Mouse (Mus musculus) forebrain, embryonic 11.5 days (tissue): ENCODE measurements at regions not wholly inside any gene's neighbourhood (a gene's known extent, or its start where the extent isn't known, plus 50 kb on each side); places are given as distances from the start of the nearest gene placed in this dataset.
A peak's percentile ranks its signal among the peaks of the same experiment; 100 is the strongest.

Source experiments
- ATAC-seq: fragments of 200-750 bp; cut with Nextera tagmentation; replicated peaks from 2 replicates; pipeline ENCODE4 v1.8.0; 2017; ENCODE audit warnings: moderate TSS enrichment; ENCODE audit not compliant: low FRiP score
- DNase-seq: peaks from one replicate; pipeline ENCODE4 v3.0.0-alpha.2; 2017; ENCODE audit warnings: low spot score
- H3K27ac ChIP-seq: fragments of 300-500 bp; sonication (generic); 2 replicates; pipeline ENCODE4 v1.5.1; 2014; ENCODE audit warnings: low read depth, low read length
- H3K27me3 ChIP-seq: fragments of 300-500 bp; sonication (generic); 2 replicates; pipeline ENCODE4 v1.6.1; 2014; ENCODE audit warnings: mild to moderate bottlenecking, low read length, mixed read lengths; ENCODE audit not compliant: control insufficient read depth, insufficient read depth
- H3K36me3 ChIP-seq: fragments of 300-500 bp; sonication (generic); 2 replicates; pipeline ENCODE4 v1.6.1; 2014; ENCODE audit warnings: mild to moderate bottlenecking, low read length, moderate library complexity, mixed read lengths; ENCODE audit not compliant: control insufficient read depth, insufficient read depth
- H3K4me1 ChIP-seq: fragments of 300-500 bp; sonication (generic); replicated peaks from 2 replicates; pipeline ENCODE4 v1.6.1; 2014; ENCODE audit warnings: low read length, mixed read lengths; ENCODE audit not compliant: control insufficient read depth, insufficient read depth
- H3K4me2 ChIP-seq: fragments of 300-500 bp; sonication (generic); 2 replicates; pipeline ENCODE4 v1.6.1; 2014; ENCODE audit warnings: low read depth, mild to moderate bottlenecking, low read length, moderate library complexity, mixed read lengths; ENCODE audit not compliant: severe bottlenecking
- H3K4me3 ChIP-seq: fragments of 300-500 bp; sonication (generic); 2 replicates; pipeline ENCODE4 v1.5.1; 2014; ENCODE audit warnings: low read depth, low read length
- H3K9ac ChIP-seq: fragments of 300-500 bp; sonication (generic); 2 replicates; pipeline ENCODE4 v1.6.1; 2014; ENCODE audit warnings: low read length
- H3K9me3 ChIP-seq: fragments of 300-500 bp; sonication (generic); 2 replicates; pipeline ENCODE4 v1.6.1; 2016; ENCODE audit warnings: low read length, mixed read lengths; ENCODE audit not compliant: control insufficient read depth
- WGBS: fragments of 180-500 bp; shearing (Covaris S2); extraction: QIAGEN DNeasy Blood & Tissue Kit; methylation state at CpG from one replicate; pipeline ENCODE4 v1.1.7; 2014; 5-methylcytosine and 5-hydroxymethylcytosine counted together

DNA sequence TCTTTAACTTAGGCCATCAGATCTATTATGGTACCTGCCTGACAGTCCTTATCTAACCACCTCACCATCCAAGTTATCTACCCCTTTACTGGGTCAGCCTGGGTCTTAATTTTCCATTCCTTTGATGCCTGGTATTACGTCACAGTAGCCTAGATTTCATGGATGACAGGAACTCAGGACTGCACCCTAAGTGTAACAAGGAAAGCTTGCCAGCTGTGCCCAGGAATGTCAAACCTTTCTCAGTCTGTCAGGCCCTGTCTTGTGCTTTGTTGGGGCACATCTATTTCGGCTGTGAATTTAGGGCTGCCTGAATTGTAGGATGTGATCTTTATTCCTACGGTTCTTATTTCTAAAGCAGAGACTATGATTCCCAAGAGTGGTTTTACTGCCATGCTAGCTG, 94.6 kb upstream of the Arhgap5 start:
- H3K36me3 ChIP-seq: no peaks in the 10 kb centered on the region
- H3K4me3 ChIP-seq: no peak overlapping the region
- no peak overlapping the region for H3K27ac ChIP-seq
- H3K9ac ChIP-seq: no peak overlapping the region
- H3K27me3 ChIP-seq: no peaks in the 10 kb centered on the region
- H3K4me1 ChIP-seq: no peaks in the 10 kb centered on the region; the same call in 1 of the 2 replicates
- no peaks in the 10 kb centered on the region for H3K9me3 ChIP-seq
- ATAC-seq (no peak), DNase-seq (peak; percentile 5)
- no peak overlapping the region for H3K4me2 ChIP-seq
- 93% methylated on average over 3 of the region's 3 CpGs for WGBS

DNA sequence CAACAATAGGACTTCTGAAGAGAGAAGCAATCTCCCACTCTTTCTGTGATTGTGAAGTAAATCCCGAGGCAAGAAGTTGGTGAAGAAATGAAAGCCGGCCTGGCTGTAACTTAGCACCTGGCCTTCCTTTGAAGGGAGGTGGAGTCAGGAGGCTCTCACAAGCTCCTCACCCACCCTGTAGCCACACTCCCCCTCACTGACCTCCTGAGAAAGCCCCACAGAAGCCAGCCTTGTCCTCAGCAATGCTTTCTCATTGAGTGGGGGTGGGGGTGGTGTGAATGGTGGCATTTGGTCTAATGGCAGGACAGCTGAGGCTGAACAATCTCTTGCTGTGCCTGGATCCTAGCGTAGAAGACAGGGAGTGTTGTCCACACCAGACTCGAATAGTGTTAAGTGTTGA, 91.6 kb upstream of the Arhgap5 start:
- WGBS: 79% methylated on average over 4 of the region's 4 CpGs
- DNase-seq (peak; percentile 46), ATAC-seq (no peak)
- H3K4me1 ChIP-seq: no peaks in the 10 kb centered on the region; the same call in 1 of the 2 replicates
- no peak overlapping the region for H3K9ac ChIP-seq
- no peaks in the 10 kb centered on the region for H3K9me3 ChIP-seq
- H3K4me3 ChIP-seq: no peak overlapping the region
- H3K27me3 ChIP-seq: no peaks in the 10 kb centered on the region
- no peak overlapping the region for H3K27ac ChIP-seq
- H3K36me3 ChIP-seq: no peaks in the 10 kb centered on the region
- H3K4me2 ChIP-seq: no peak overlapping the region

DNA sequence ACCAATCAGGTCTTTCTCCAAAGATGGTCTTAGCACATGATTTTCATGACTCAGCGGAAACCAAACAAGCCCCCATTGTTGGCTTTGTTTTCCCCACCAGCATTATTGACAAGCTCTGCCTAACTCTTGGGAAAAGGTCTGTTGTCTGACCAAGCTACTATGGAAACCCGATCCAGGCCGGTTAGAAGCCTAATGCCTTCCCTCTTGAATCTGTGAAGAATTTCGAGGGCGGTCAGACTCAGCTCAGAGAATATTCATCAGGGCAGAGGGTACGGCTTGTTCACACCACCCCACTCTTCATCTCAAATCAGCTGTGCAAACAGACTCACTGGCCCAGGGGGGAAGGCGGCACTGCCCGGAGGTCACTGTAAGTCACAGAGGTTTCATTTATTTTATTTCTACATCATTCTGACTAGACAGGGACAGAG, 90.7 kb upstream of the Arhgap5 start:
- Histone ChIP-seq H3K9ac (no peak overlapping the region), H3K27ac (peak overlapping the region; percentile 62), H3K9me3 (no peaks in the 10 kb centered on the region), H3K27me3 (no peaks in the 10 kb centered on the region), H3K36me3 (no peaks in the 10 kb centered on the region), H3K4me3 (no peak overlapping the region), H3K4me2 (no peak overlapping the region), H3K4me1 (no peaks in the 10 kb centered on the region; the same call in 1 of the 2 replicates)
- DNase-seq: peak; percentile 63
- ATAC-seq: peak; percentile 67
- 12% methylated on average over 8 of the region's 8 CpGs for WGBS

DNA sequence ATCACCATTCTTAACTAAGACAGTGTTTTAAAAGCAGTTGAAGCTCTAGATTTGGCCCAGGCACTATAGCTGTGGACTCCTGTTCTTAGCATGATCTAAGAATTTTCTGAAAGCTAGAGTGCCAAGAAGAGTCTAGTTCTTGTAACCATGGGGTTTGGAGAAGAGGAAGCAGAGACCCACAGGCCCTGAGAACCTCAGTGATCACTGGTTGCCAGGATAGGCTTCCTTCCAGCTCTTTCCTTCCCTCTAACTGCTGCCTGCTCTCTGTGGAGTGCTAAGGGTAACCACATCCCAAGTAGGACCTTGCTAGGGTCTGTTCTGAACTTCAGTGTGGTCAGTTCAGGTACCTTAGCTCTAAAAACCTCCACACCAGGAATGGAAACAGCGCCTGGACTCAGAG, 81.0 kb upstream of the Arhgap5 start:
- H3K27ac ChIP-seq: no peak overlapping the region
- 77% methylated on average over 1 of the region's 1 CpGs for WGBS
- H3K9ac ChIP-seq: no peak overlapping the region
- H3K4me2 ChIP-seq: no peak overlapping the region
- no peak for DNase-seq
- H3K4me1 ChIP-seq: no peaks in the 10 kb centered on the region
- no peak for ATAC-seq
- no peaks in the 10 kb centered on the region for H3K9me3 ChIP-seq
- no peak overlapping the region for H3K4me3 ChIP-seq
- no peaks in the 10 kb centered on the region for H3K27me3 ChIP-seq
- no peaks in the 10 kb centered on the region for H3K36me3 ChIP-seq

DNA sequence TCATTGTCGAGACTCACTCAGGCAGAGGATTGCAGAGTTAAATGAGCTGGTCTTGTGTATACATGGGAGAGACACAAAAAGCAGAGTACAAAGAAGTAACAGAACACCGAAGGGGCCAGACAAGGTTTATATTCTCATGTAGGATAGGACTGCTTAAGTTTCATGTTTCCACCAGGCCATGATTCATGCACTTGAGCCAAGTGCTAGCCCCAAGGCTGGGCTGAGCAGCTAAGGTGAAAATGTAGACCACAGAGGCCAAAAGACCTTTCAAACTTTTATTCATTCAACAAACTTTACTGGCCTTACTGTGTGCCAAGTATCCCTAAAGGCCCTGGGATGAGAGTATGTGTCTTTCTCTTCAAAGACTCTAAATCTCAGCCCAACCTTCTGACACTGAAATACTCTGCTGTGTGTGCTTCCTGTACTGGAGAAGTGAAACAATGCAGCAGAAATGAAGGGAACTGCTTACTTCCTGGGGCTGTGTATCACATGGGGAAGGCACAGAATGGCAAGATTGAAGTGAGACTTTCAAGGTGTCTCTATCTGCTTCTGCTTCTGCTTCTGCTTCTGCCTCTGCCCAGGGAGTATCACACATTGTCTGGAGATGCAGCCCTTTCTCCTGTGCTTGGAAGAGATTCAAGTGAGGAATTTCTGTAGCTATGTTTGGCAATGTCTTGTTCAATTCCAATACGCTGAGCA, 79.3 kb upstream of the Arhgap5 start:
- Histone ChIP-seq H3K27me3 (no peaks in the 10 kb centered on the region), H3K4me3 (no peak overlapping the region), H3K4me2 (no peak overlapping the region), H3K27ac (no peak overlapping the region), H3K4me1 (no peaks in the 10 kb centered on the region), H3K9ac (no peak overlapping the region), H3K36me3 (no peaks in the 10 kb centered on the region), H3K9me3 (no peaks in the 10 kb centered on the region)
- DNase-seq (no peak), ATAC-seq (no peak)
- 84% methylated on average over 3 of the region's 3 CpGs for WGBS

DNA sequence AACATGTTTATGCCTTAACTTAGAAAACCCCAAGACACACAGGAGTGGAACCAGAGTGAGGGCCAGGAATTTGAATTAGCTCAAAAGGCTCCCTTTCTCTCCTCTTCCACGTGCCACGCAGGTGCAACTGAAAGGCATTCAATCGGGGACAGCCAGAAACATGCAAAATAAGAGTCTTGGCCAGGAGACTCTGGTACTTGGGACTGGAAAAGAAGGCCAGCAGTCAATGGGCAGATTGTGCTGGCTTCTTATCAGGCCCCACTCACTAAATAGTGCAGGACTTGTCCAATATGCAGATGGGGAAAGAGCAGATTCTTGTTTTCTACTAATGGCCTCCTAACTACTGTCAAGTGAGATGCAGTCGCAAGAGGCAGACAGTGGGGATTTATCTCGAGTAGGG, 73.8 kb upstream of the Arhgap5 start:
- no peaks in the 10 kb centered on the region for H3K4me1 ChIP-seq
- no peaks in the 10 kb centered on the region for H3K27me3 ChIP-seq
- H3K4me2 ChIP-seq: no peak overlapping the region
- H3K27ac ChIP-seq: no peak overlapping the region
- no peak for ATAC-seq
- H3K9me3 ChIP-seq: no peaks in the 10 kb centered on the region
- H3K4me3 ChIP-seq: no peak overlapping the region
- no peak for DNase-seq
- WGBS: 73% methylated on average over 5 of the region's 5 CpGs
- no peaks in the 10 kb centered on the region for H3K36me3 ChIP-seq
- H3K9ac ChIP-seq: no peak overlapping the region

DNA sequence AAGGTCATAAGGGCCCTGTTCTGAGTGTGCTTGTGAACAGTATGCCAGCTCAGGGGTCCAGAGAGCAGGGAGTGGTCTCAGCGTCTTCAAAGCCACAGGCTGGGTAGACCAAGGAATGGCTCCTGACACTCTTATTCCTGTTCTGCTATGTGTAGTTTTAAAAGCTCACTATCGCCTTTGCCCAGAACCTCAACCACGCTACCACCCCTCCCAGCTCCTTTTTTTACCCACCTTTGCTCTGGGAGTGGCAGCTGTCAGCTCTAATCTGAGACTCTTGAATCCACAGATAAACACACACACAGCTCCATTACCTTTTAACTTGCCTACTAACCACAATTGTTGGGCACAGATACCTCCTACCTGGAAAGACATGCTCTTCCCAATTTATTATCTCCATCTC, 71.8 kb upstream of the Arhgap5 start:
- no peak overlapping the region for H3K9ac ChIP-seq
- no peak overlapping the region for H3K27ac ChIP-seq
- H3K36me3 ChIP-seq: no peaks in the 10 kb centered on the region
- WGBS: 89% methylated on average over 3 of the region's 3 CpGs
- no peaks in the 10 kb centered on the region for H3K27me3 ChIP-seq
- no peak overlapping the region for H3K4me2 ChIP-seq
- H3K4me3 ChIP-seq: no peak overlapping the region
- ATAC-seq (no peak), DNase-seq (no peak)
- H3K4me1 ChIP-seq: peaks cover 3% of the 10 kb centered on the region; the same call in 1 of the 2 replicates
- no peaks in the 10 kb centered on the region for H3K9me3 ChIP-seq

DNA sequence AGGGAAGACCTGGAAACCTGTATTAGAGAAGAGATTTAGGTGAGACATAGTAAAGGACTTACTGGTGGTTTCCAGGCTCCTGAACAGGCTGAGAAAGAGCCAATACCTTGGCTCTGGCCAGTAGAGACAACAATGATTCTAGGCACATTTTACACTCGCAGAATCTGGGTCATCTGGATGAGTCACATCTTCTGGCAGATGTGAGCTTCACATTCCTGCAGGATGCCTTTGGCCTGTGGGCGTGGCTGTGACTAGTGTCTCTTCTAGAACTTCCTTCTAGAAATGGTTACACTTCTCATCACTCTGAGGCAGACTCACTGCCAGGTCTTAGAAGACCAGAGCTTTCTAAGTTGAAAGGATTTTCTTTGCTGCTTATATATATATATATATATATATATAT, 69.8 kb upstream of the Arhgap5 start:
- 84% methylated on average over 2 of the region's 2 CpGs for whole genome bisulfite sequencing

DNA sequence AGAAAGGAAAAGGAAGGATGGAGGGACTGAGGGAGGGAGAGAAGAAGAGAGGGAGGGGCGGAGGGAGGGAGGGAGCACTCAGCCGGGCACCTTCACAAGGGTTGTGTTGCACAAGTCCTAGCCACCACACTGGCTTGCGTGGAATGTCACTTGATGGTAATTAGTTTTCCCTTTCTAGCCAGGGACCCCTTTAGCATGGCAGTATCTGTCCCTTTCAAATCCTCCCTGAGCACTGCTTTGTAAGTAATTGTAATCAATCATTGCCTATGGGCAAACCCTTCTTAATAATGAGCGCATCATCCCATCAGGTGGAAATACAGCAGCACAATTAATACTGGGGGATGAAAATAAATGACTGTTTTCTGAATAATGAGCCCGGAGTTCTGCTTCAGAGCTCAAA, 68.5 kb upstream of the Arhgap5 start:
- Histone ChIP-seq H3K36me3 (no peaks in the 10 kb centered on the region), H3K4me2 (no peak overlapping the region), H3K27ac (no peak overlapping the region), H3K9me3 (no peaks in the 10 kb centered on the region), H3K9ac (no peak overlapping the region), H3K4me1 (peaks cover 3% of the 10 kb centered on the region; the same call in 1 of the 2 replicates), H3K27me3 (no peaks in the 10 kb centered on the region), H3K4me3 (no peak overlapping the region)
- DNase-seq (peak; percentile 63), ATAC-seq (peak; percentile 66)
- WGBS: 51% methylated on average over 5 of the region's 5 CpGs

More for the DNA sequence above, 69.8 kb upstream of the Arhgap5 start:
- peaks cover 3% of the 10 kb centered on the region; the same call in 1 of the 2 replicates for H3K4me1 ChIP-seq
- no peak for ATAC-seq
- H3K27me3 ChIP-seq: no peaks in the 10 kb centered on the region
- no peaks in the 10 kb centered on the region for H3K9me3 ChIP-seq
- H3K36me3 ChIP-seq: no peaks in the 10 kb centered on the region
- no peak overlapping the region for H3K4me2 ChIP-seq
- DNase-seq: no peak
- no peak overlapping the region for H3K27ac ChIP-seq
- H3K9ac ChIP-seq: no peak overlapping the region
- H3K4me3 ChIP-seq: no peak overlapping the region
